ENCODE assay signal across 8 mouse cellular contexts in genomic region chr7:29231517-29231916, GRCm38 (mm10). TPM values are rescaled to one million over a fixed set of nuclear protein-coding genes. Genes with fewer than 3 reads are reported as not detected.
A peak's percentile ranks its signal among the peaks of the same experiment; 100 is the strongest.
DNase-seq lines count a peak whose midpoint lies in the region; ATAC-seq and TF ChIP-seq lines count a peak whose summit lies in the region.
"Had no signal": no experiment of that assay in that cellular context is flagged by ENCODE, and none has a peak within 500 bp of the region (broad histone marks: within the 10 kb centered on the region; RNA-seq: fewer than 3 reads in every experiment).

No protein-coding gene starts in this region.

- peak overlapping the region; percentile 96 for H3K4me2 ChIP-seq in embryonic facial prominence, embryonic 15.5 days (replicated peaks)
- H3K4me2 ChIP-seq in intestine, embryonic 15.5 days (replicated peaks) = peak overlapping the region; percentile 98
- H3K4me2 ChIP-seq in neural tube, embryonic 14.5 days (ENCODE audit: low read depth, low read length) = peak overlapping the region; percentile 82

- peak overlapping the region; percentile 81 for H3K4me3 ChIP-seq in lung, adult 2 months (replicated peaks; ENCODE audit: extremely low read depth, low read depth, low read length)
- peak overlapping the region; percentile 70 for H3K4me3 ChIP-seq in embryonic facial prominence, embryonic 15.5 days (replicated peaks)
- peak overlapping the region; percentile 63 for H3K4me3 ChIP-seq in intestine, embryonic 15.5 days (replicated peaks)
- no peak overlapping the region for H3K4me3 ChIP-seq in neural tube, embryonic 14.5 days (ENCODE audit: low read depth, low read length)

- H3K36me3 ChIP-seq in embryonic facial prominence, embryonic 15.5 days = no peaks in the 10 kb centered on the region
- H3K36me3 ChIP-seq in intestine, embryonic 15.5 days = no peaks in the 10 kb centered on the region
- H3K36me3 ChIP-seq in neural tube, embryonic 14.5 days (ENCODE audit: control insufficient read depth, insufficient read depth, low read length) = no peaks in the 10 kb centered on the region

- TF ChIP-seq POLR2A in lung, adult 2 months (IDR thresholded peaks at IDR 0.05; ENCODE audit: borderline replicate concordance, extremely low read depth, low read depth, low read length) = no peak

- TF ChIP-seq CTCF in lung, adult 2 months (IDR thresholded peaks at IDR 0.05; ENCODE audit: insufficient read depth, low read length) = no peak

- H3K9ac ChIP-seq in embryonic facial prominence, embryonic 15.5 days = no peak overlapping the region
- H3K9ac ChIP-seq in intestine, embryonic 15.5 days = 0 out of 2 replicates have a peak overlapping the region, but pooled peaks have one; percentile 77
- H3K9ac ChIP-seq in neural tube, embryonic 14.5 days (replicated peaks; ENCODE audit: low read depth, low read length) = no peak overlapping the region

- peaks cover 9% of the 10 kb centered on the region for H3K4me1 ChIP-seq in lung, adult 2 months (ENCODE audit: control insufficient read depth, insufficient read depth, low read length)
- peaks cover 17% of the 10 kb centered on the region; the same call in 1 of the 2 replicates for H3K4me1 ChIP-seq in embryonic facial prominence, embryonic 15.5 days
- 0 out of 2 replicates have a peak, but pooled peaks cover 3% of the 10 kb centered on the region for H3K4me1 ChIP-seq in intestine, embryonic 15.5 days (replicated peaks)
- H3K4me1 ChIP-seq in neural tube, embryonic 14.5 days (ENCODE audit: control insufficient read depth, insufficient read depth, low read length) = peaks cover 4% of the 10 kb centered on the region; the same call in 1 of the 2 replicates

- WGBS in lung, adult 2 months = 45% methylated on average over 3 of the region's 3 CpGs
- 57% methylated on average over 3 of the region's 3 CpGs for WGBS in embryonic facial prominence, embryonic 15.5 days
- WGBS in intestine, embryonic 15.5 days = 61% methylated on average over 3 of the region's 3 CpGs
- WGBS in neural tube, embryonic 14.5 days = 62% methylated on average over 3 of the region's 3 CpGs

- no peak for ATAC-seq in embryonic facial prominence, embryonic 15.5 days (ENCODE audit: insufficient number of reproducible peaks, low FRiP score, low TSS enrichment, low read depth)
- ATAC-seq in intestine, embryonic 15.5 days = no peak
- ATAC-seq in neural tube, embryonic 14.5 days (ENCODE audit: low read depth) = no peak

- no peaks in the 10 kb centered on the region for H3K9me3 ChIP-seq in embryonic facial prominence, embryonic 15.5 days (replicated peaks)
- H3K9me3 ChIP-seq in intestine, embryonic 15.5 days = no peaks in the 10 kb centered on the region
- no peaks in the 10 kb centered on the region for H3K9me3 ChIP-seq in neural tube, embryonic 14.5 days (ENCODE audit: control insufficient read depth, low read length)

- no peak for DNase-seq in lung, adult 2 months
- DNase-seq in lung, postnatal 36 days = no peak
- no peak for DNase-seq in adrenal gland, postnatal 14 days
- DNase-seq in left cerebral cortex, adult 18-20 months (ENCODE audit: low spot score in 2 of 2) = no peak
- DNase-seq: thymus, adult 2 months had no signal

- H3K27me3 ChIP-seq in embryonic facial prominence, embryonic 15.5 days = peaks cover 9% of the 10 kb centered on the region
- peaks cover 4% of the 10 kb centered on the region for H3K27me3 ChIP-seq in intestine, embryonic 15.5 days (replicated peaks)
- H3K27me3 ChIP-seq in neural tube, embryonic 14.5 days (ENCODE audit: control insufficient read depth, insufficient read depth, low read length) = peaks cover 16% of the 10 kb centered on the region

- H3K27ac ChIP-seq in embryonic facial prominence, embryonic 15.5 days (replicated peaks) = no peak overlapping the region
- H3K27ac ChIP-seq in intestine, embryonic 15.5 days = no peak overlapping the region
- no peak overlapping the region for H3K27ac ChIP-seq in neural tube, embryonic 14.5 days (ENCODE audit: low read depth, low read length)

RNA-seq across cellular contexts. Expression of gene Kcnk6, which starts 0.8 kb away (rescaled TPM):
- polyA plus RNA-seq in lung, adult 2 months (2012; rRNA removed) = 30.6 and 41.5 TPM in 2 replicates
- polyA plus RNA-seq in embryonic facial prominence, embryonic 15.5 days (2015; fragmentation: Nextera tagmentation; extraction: Ambion mirVana) = 3.3 and 4.2 TPM in 2 replicates
- 1.9 and 2.2 TPM in 2 replicates for polyA plus RNA-seq in intestine, embryonic 15.5 days (2015; fragmentation: Nextera tagmentation; extraction: Ambion mirVana)
- polyA plus RNA-seq in neural tube, embryonic 14.5 days (2014; fragmentation: Nextera tagmentation; extraction: Ambion mirVana) = 0.32 and 0.52 TPM in 2 replicates
- 3.0 and 4.1 TPM in 2 replicates for total RNA-seq in adrenal gland, postnatal 14 days (2021)
- total RNA-seq in left cerebral cortex, adult 18-20 months (2021) = 1 to 10 TPM; 3.0 to 3.1 TPM

RNA-seq across cellular contexts. Expression of gene Yif1b, which starts 6.6 kb away (rescaled TPM):
- polyA plus RNA-seq in lung, adult 2 months (2012; rRNA removed) = 182 and 190 TPM in 2 replicates
- 121 TPM in 2 replicates for polyA plus RNA-seq in embryonic facial prominence, embryonic 15.5 days (2015; fragmentation: Nextera tagmentation; extraction: Ambion mirVana)
- polyA plus RNA-seq in intestine, embryonic 15.5 days (2015; fragmentation: Nextera tagmentation; extraction: Ambion mirVana) = 77.7 and 86.6 TPM in 2 replicates
- polyA plus RNA-seq in neural tube, embryonic 14.5 days (2014; fragmentation: Nextera tagmentation; extraction: Ambion mirVana) = 95.3 and 104 TPM in 2 replicates
- 77.1 and 81.0 TPM in 2 replicates for total RNA-seq in adrenal gland, postnatal 14 days (2021)
- total RNA-seq in left cerebral cortex, adult 18-20 months (2021) = 10 to 100 TPM; 51.7 to 52.4 TPM

RNA-seq across cellular contexts. Expression of gene 2200002D01Rik, which starts 16.7 kb away (rescaled TPM):
- 7.9 and 12.6 TPM in 2 replicates for polyA plus RNA-seq in lung, adult 2 months (2012; rRNA removed)
- polyA plus RNA-seq in embryonic facial prominence, embryonic 15.5 days (2015; fragmentation: Nextera tagmentation; extraction: Ambion mirVana) = 11.5 and 12.2 TPM in 2 replicates
- 178 and 182 TPM in 2 replicates for polyA plus RNA-seq in intestine, embryonic 15.5 days (2015; fragmentation: Nextera tagmentation; extraction: Ambion mirVana)
- 0.50 and 0.75 TPM in 2 replicates for polyA plus RNA-seq in neural tube, embryonic 14.5 days (2014; fragmentation: Nextera tagmentation; extraction: Ambion mirVana)
- 2.4 and 2.7 TPM in 2 replicates for total RNA-seq in adrenal gland, postnatal 14 days (2021)
- total RNA-seq in left cerebral cortex, adult 18-20 months (2021) = under 1 TPM; 0.65 to 0.98 TPM

RNA-seq across cellular contexts. Expression of gene Catsperg1, which starts 17.7 kb away (rescaled TPM):
- polyA plus RNA-seq in lung, adult 2 months (2012; rRNA removed) = 3.4 and 3.9 TPM in 2 replicates
- 1.1 and 1.3 TPM in 2 replicates for polyA plus RNA-seq in embryonic facial prominence, embryonic 15.5 days (2015; fragmentation: Nextera tagmentation; extraction: Ambion mirVana)
- 0.81 and 0.99 TPM in 2 replicates for polyA plus RNA-seq in intestine, embryonic 15.5 days (2015; fragmentation: Nextera tagmentation; extraction: Ambion mirVana)
- polyA plus RNA-seq in neural tube, embryonic 14.5 days (2014; fragmentation: Nextera tagmentation; extraction: Ambion mirVana) = 2.5 and 3.8 TPM in 2 replicates
- total RNA-seq in adrenal gland, postnatal 14 days (2021) = 0.63 and 0.79 TPM in 2 replicates
- 1 to 10 TPM; 1.1 to 1.5 TPM for total RNA-seq in left cerebral cortex, adult 18-20 months (2021)

RNA-seq across cellular contexts. Expression of gene Spint2, which starts 50.2 kb away (rescaled TPM):
- 317 and 391 TPM in 2 replicates for polyA plus RNA-seq in lung, adult 2 months (2012; rRNA removed)
- 212 and 261 TPM in 2 replicates for polyA plus RNA-seq in embryonic facial prominence, embryonic 15.5 days (2015; fragmentation: Nextera tagmentation; extraction: Ambion mirVana)
- polyA plus RNA-seq in intestine, embryonic 15.5 days (2015; fragmentation: Nextera tagmentation; extraction: Ambion mirVana) = 633 and 716 TPM in 2 replicates
- polyA plus RNA-seq in neural tube, embryonic 14.5 days (2014; fragmentation: Nextera tagmentation; extraction: Ambion mirVana) = 46.9 and 62.4 TPM in 2 replicates
- 29.0 and 31.5 TPM in 2 replicates for total RNA-seq in adrenal gland, postnatal 14 days (2021)
- total RNA-seq in left cerebral cortex, adult 18-20 months (2021) = 10 to 100 TPM; 27.6 to 33.5 TPM

Comparison
In these comparisons a context has a peak if more than half of its experiments do, and no peak if none do; other contexts are left out.
1. RNA of gene 2200002D01Rik, which starts 16.7 kb away (polyA plus RNA-seq): 178 to 182 TPM in intestine, embryonic 15.5 days; 11.5 to 12.2 TPM in embryonic facial prominence, embryonic 15.5 days, 7.9 to 12.6 TPM in lung, adult 2 months and 0.50 to 0.75 TPM in neural tube, embryonic 14.5 days; every median in the first group is over 10 times any median in the second.
2. Peak in every context shown above with its lines, with median percentiles within 50 percentile points of each other: H3K4me2 ChIP-seq.